Mouse (Mus musculus): ENCODE results near the gene Ell2. TPM values are rescaled to one million over a fixed set of nuclear protein-coding genes. Genes with fewer than 3 reads are reported as not detected.

The Ell2 gene
- polyA plus RNA-seq, 1 experiment from 2014 or later = 7.4 TPM

- Histone ChIP-seq H3K9me3 (no peaks in the 10 kb centered on the region), H3K9ac (replicated peaks) (no peak overlapping the region), H3K27ac (no peak overlapping the region), H3K4me1 (replicated peaks) (no peaks in the 10 kb centered on the region), H3K4me2 (no peak overlapping the region), H3K27me3 (no peaks in the 10 kb centered on the region), H3K4me3 (replicated peaks) (no peak overlapping the region), H3K36me3 (no peaks in the 10 kb centered on the region)
- WGBS = 55% methylated on average over 3 of the region's 3 CpGs
- no peak for ATAC-seq (ENCODE audit: insufficient number of reproducible peaks, insufficient read depth, low FRiP score, low TSS enrichment, low read depth)
These were observed 111.9 kb downstream of the Ell2 start for GRCm38 (mm10) chr13:75818486-75818885.

GRCm38 (mm10) chr13:75818945-75819706 is 112.6 kb downstream of the Ell2 start:
- Histone ChIP-seq H3K4me1 (replicated peaks) (no peaks in the 10 kb centered on the region), H3K9ac (replicated peaks) (no peak overlapping the region), H3K27ac (no peak overlapping the region), H3K4me3 (replicated peaks) (no peak overlapping the region), H3K4me2 (no peak overlapping the region), H3K36me3 (no peaks in the 10 kb centered on the region), H3K27me3 (no peaks in the 10 kb centered on the region), H3K9me3 (no peaks in the 10 kb centered on the region)
- 88% methylated on average over 3 of the region's 3 CpGs for WGBS
- no peak for ATAC-seq (ENCODE audit: insufficient number of reproducible peaks, insufficient read depth, low FRiP score, low TSS enrichment, low read depth)

- no peak for ATAC-seq (ENCODE audit: insufficient number of reproducible peaks, insufficient read depth, low FRiP score, low TSS enrichment, low read depth)
- H3K27ac ChIP-seq = no peak overlapping the region
- no peak overlapping the region for H3K4me2 ChIP-seq
- no peaks in the 10 kb centered on the region for H3K9me3 ChIP-seq
- no peaks in the 10 kb centered on the region for H3K36me3 ChIP-seq
- no peak overlapping the region for H3K9ac ChIP-seq (replicated peaks)
- H3K4me3 ChIP-seq (replicated peaks) = no peak overlapping the region
- H3K4me1 ChIP-seq (replicated peaks) = no peaks in the 10 kb centered on the region
- no peaks in the 10 kb centered on the region for H3K27me3 ChIP-seq
These were observed 113.3 kb downstream of the Ell2 start for GRCm38 (mm10) chr13:75819898-75820297.

Other genes with a start within 250 kb of the Ell2 start
- gene Glrx, start 133.1 kb downstream of the Ell2 start, polyA plus RNA-seq (2016; fragmentation: Nextera tagmentation; extraction: Ambion mirVana) = 30.9 and 31.2 TPM in 2 replicates
- 80.1 and 80.9 TPM in 2 replicates for gene Rhobtb3, start 237.2 kb downstream of the Ell2 start, polyA plus RNA-seq (2016; fragmentation: Nextera tagmentation; extraction: Ambion mirVana)